Mouse (Mus musculus) embryonic facial prominence, embryonic 12.5 days (tissue): Measurements from ENCODE around the gene Appbp2. TPM values are rescaled to one million over a fixed set of nuclear protein-coding genes. Genes with fewer than 3 reads are reported as not detected.
A peak's percentile ranks its signal among the peaks of the same experiment; 100 is the strongest.
"Not testable (repeated sequence)": the region's sequence is repeated elsewhere in the genome, so short reads cannot be mapped to it uniquely, and the experiment has no call there.

Source experiments
- ATAC-seq: fragments of 200-750 bp; cut with Nextera tagmentation; 2 replicates; pipeline ENCODE4 v1.8.0; 2017; ENCODE audit not compliant: insufficient number of reproducible peaks, insufficient read depth, low FRiP score, low TSS enrichment
- H3K27ac ChIP-seq: fragments of 300-500 bp; sonication (generic); 2 replicates; pipeline ENCODE4 v1.5.1; 2016; ENCODE audit warnings: mild to moderate bottlenecking
- H3K27me3 ChIP-seq: fragments of 300-500 bp; sonication (generic); 2 replicates; pipeline ENCODE4 v1.6.1; 2016; ENCODE audit warnings: mild to moderate bottlenecking, moderate library complexity
- H3K36me3 ChIP-seq: fragments of 300-500 bp; sonication (generic); 2 replicates; pipeline ENCODE4 v1.6.1; 2016; ENCODE audit warnings: mild to moderate bottlenecking
- H3K4me1 ChIP-seq: fragments of 300-500 bp; sonication (generic); 2 replicates; pipeline ENCODE4 v1.6.1; 2016
- H3K4me2 ChIP-seq: fragments of 300-500 bp; sonication (generic); replicated peaks from 2 replicates; pipeline ENCODE4 v1.6.1; 2016; ENCODE audit warnings: mild to moderate bottlenecking, moderate library complexity
- H3K4me3 ChIP-seq: fragments of 300-500 bp; sonication (generic); 2 replicates; pipeline ENCODE4 v1.5.1; 2016; ENCODE audit warnings: mild to moderate bottlenecking
- H3K9ac ChIP-seq: fragments of 300-500 bp; sonication (generic); 2 replicates; pipeline ENCODE4 v1.6.1; 2016; ENCODE audit warnings: mild to moderate bottlenecking, moderate library complexity
- H3K9me3 ChIP-seq: fragments of 300-500 bp; sonication (generic); 2 replicates; pipeline ENCODE4 v1.6.1; 2016; ENCODE audit warnings: mild to moderate bottlenecking, moderate library complexity
- WGBS: fragments of 180-500 bp; shearing (Covaris S2); methylation state at CpG from one replicate; pipeline ENCODE4 v1.1.7; 2016; 5-methylcytosine and 5-hydroxymethylcytosine counted together
- polyA plus RNA-seq: library from polyadenylated mRNA; unstranded; fragments of >200 nt; fragmentation: Nextera tagmentation; extraction: Ambion mirVana; gene quantifications from 2 replicates; pipeline ENCODE4 v1.2.1, GENCODE M21; 2016

Gene Appbp2
- polyA plus RNA-seq, 1 experiment from 2014 or later: 48.6 TPM

DNA sequence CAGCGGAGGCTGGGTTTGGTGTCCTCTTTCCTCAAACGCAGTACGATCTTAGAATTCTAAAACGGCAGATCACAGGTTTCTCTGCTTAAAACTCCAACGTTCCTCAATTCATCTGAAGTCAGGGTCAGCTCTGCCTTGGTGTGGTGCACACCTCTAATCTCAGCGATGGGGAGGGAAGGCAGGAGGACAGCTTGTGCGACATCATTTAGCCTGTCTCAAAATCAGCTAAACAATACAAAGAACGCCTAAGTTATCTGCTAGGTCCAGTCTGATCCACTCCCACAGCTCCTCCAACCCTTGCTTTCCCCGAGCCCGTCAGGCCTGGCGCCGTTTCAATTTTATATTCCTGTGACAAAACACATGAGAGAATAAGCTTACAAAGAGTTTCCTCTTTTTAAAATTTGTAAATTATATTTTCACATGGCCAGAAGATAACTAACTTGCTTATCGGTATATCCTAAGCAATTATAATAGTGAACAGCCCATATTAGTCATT lies 51.6 kb downstream of the Appbp2 start:
- ATAC-seq: no peak; the same call in 1 of the 2 replicates
- peaks cover 2% of the 10 kb centered on the region; the same call in 1 of the 2 replicates for H3K36me3 ChIP-seq
- H3K27ac ChIP-seq: peak overlapping the region; percentile 60
- no peaks in the 10 kb centered on the region for H3K4me1 ChIP-seq
- peak overlapping the region; percentile 35 for H3K4me3 ChIP-seq
- H3K27me3 ChIP-seq: no peaks in the 10 kb centered on the region
- peak overlapping the region; percentile 57 for H3K4me2 ChIP-seq
- 24% methylated on average over 13 of the region's 13 CpGs for WGBS
- H3K9ac ChIP-seq: peak overlapping the region; percentile 42
- H3K9me3 ChIP-seq: no peaks in the 10 kb centered on the region

GRCm38 (mm10) chr11:85182617-85183283 lies 52.2 kb downstream of the Appbp2 start:
- peak; percentile 88 for ATAC-seq

DNA sequence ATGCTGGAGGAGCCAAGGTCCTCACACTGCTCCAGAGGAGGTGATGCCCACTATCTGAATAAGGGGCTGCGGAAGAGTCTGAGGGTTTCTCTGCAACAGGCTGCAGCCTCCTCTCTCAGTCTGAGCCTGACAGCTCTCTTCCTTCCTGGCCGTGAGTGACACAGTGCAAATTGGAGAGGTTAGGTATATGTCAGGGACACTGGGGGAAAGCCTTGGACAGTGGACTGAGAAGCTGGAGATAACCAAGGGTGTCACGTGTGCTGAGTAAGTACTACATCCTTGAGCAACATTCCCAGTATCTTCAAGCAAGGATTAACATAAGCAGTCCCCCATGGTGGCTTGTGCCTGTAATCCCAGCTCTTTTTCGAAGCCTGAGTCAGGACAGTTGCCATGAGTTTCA lies 56.5 kb downstream of the Appbp2 start:
- H3K9me3 ChIP-seq: no peaks in the 10 kb centered on the region
- H3K4me3 ChIP-seq: no peak overlapping the region
- no peaks in the 10 kb centered on the region for H3K27me3 ChIP-seq
- no peaks in the 10 kb centered on the region for H3K36me3 ChIP-seq
- ATAC-seq: no peak
- H3K9ac ChIP-seq: no peak overlapping the region
- no peak overlapping the region for H3K4me2 ChIP-seq
- no peak overlapping the region for H3K27ac ChIP-seq
- H3K4me1 ChIP-seq: no peaks in the 10 kb centered on the region
- 79% methylated on average over 4 of the region's 4 CpGs for WGBS

More at GRCm38 (mm10) chr11:85182617-85183283, 52.2 kb downstream of the Appbp2 start:
- H3K4me2 ChIP-seq: peak overlapping the region; percentile 57
- peak overlapping the region; percentile 42 for H3K9ac ChIP-seq
- H3K27me3 ChIP-seq: no peaks in the 10 kb centered on the region
- H3K36me3 ChIP-seq: no peaks in the 10 kb centered on the region
- peak overlapping the region; percentile 60 for H3K27ac ChIP-seq
- peak overlapping the region; percentile 35 for H3K4me3 ChIP-seq
- no peaks in the 10 kb centered on the region for H3K4me1 ChIP-seq
- no peaks in the 10 kb centered on the region for H3K9me3 ChIP-seq
- WGBS: 2% methylated on average over 20 of the region's 20 CpGs

DNA sequence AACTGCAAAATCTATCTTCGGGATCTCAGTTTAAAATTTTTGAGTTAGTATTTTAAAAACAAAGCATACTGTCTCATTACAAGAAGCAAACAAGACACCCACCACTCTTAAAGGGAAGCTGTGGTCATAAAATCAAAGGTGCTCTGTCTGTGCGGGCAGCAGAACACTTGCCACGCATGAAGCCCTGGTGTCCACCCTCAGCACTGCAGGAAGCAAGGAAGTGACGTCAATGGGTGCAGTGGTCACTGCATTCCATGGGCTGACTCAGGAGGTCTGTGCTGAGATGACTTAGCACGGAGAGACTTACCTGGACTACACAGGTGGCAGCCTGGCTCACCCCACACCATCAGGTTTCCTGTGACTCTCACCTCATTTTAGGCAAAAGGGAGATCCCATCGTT lies 57.2 kb downstream of the Appbp2 start:
- Histone ChIP-seq H3K27ac (no peak overlapping the region), H3K4me2 (no peak overlapping the region), H3K4me1 (no peaks in the 10 kb centered on the region), H3K9me3 (no peaks in the 10 kb centered on the region), H3K9ac (no peak overlapping the region), H3K27me3 (no peaks in the 10 kb centered on the region), H3K4me3 (no peak overlapping the region), H3K36me3 (no peaks in the 10 kb centered on the region)
- no peak for ATAC-seq
- WGBS: 82% methylated on average over 6 of the region's 6 CpGs

GRCm38 (mm10) chr11:85175941-85176340 lies 59.0 kb downstream of the Appbp2 start:
- WGBS: 83% methylated on average over 3 of the region's 3 CpGs
- Histone ChIP-seq H3K27me3 (no peaks in the 10 kb centered on the region), H3K9ac (no peak overlapping the region)

GRCm38 (mm10) chr11:85170833-85171232 lies 64.1 kb downstream of the Appbp2 start:
- Histone ChIP-seq H3K27ac (no peak overlapping the region), H3K36me3 (no peaks in the 10 kb centered on the region), H3K4me3 (no peak overlapping the region), H3K9me3 (no peaks in the 10 kb centered on the region), H3K4me1 (0 out of 2 replicates have a peak, but pooled peaks cover 9% of the 10 kb centered on the region), H3K27me3 (no peaks in the 10 kb centered on the region), H3K9ac (no peak overlapping the region), H3K4me2 (peak overlapping the region; percentile 51; the same call in 1 of the 2 replicates)
- 36% methylated on average over 2 of the region's 2 CpGs for WGBS
- ATAC-seq: no peak

More at GRCm38 (mm10) chr11:85175941-85176340, 59.0 kb downstream of the Appbp2 start:
- ATAC-seq: no peak
- Histone ChIP-seq H3K4me2 (no peak overlapping the region), H3K9me3 (no peaks in the 10 kb centered on the region), H3K36me3 (no peaks in the 10 kb centered on the region), H3K4me1 (no peaks in the 10 kb centered on the region), H3K27ac (no peak overlapping the region), H3K4me3 (no peak overlapping the region)

- WGBS: 14% methylated on average over 21 of the region's 21 CpGs
Observed at GRCm38 (mm10) chr11:85170058-85170740, 64.7 kb downstream of the Appbp2 start, which contains the start of gene 1700125H20Rik. 1700125H20Rik (plus strand) TSS chr11:85170404.

DNA sequence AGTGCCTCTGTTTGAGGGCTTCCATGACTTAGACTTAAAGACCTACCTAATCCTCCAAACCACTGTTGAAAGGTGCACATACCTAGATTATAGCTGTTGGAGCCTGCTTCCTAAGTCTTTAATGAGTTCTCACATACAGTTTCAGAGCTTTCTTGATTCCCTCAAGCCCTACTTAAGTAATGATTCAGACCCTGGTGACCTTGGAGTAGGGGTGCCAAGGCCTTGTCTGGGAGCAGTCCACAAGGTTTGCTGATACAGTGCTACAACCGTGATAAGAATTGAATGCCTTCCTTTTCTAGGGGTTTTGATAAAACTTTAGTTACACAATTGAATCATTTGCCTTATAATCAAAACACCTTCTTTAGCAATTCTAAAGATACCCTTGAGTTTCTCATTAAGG lies 67.4 kb downstream of the Appbp2 start:
- WGBS: 82% methylated on average over 1 of the region's 1 CpGs
- no peak overlapping the region for H3K4me2 ChIP-seq
- no peak overlapping the region for H3K9ac ChIP-seq
- no peak overlapping the region for H3K27ac ChIP-seq
- H3K36me3 ChIP-seq: no peaks in the 10 kb centered on the region
- H3K27me3 ChIP-seq: no peaks in the 10 kb centered on the region
- H3K4me1 ChIP-seq: 0 out of 2 replicates have a peak, but pooled peaks cover 9% of the 10 kb centered on the region
- ATAC-seq: no peak
- no peaks in the 10 kb centered on the region for H3K9me3 ChIP-seq
- H3K4me3 ChIP-seq: no peak overlapping the region

More at GRCm38 (mm10) chr11:85170058-85170740, 64.7 kb downstream of the Appbp2 start, which contains the start of gene 1700125H20Rik:
- Histone ChIP-seq H3K4me1 (0 out of 2 replicates have a peak, but pooled peaks cover 9% of the 10 kb centered on the region), H3K9ac (peak within 1 kb of the TSS; percentile 17), H3K27ac (no peak within 1 kb of the TSS), H3K4me2 (peak within 1 kb of the TSS; percentile 51), H3K27me3 (no peaks in the 10 kb centered on the region), H3K36me3 (no peaks in the 10 kb centered on the region), H3K9me3 (no peaks in the 10 kb centered on the region), H3K4me3 (0 out of 2 replicates have a peak within 1 kb of the TSS, but pooled peaks have one; percentile 23)
- ATAC-seq: peak; percentile 83

DNA sequence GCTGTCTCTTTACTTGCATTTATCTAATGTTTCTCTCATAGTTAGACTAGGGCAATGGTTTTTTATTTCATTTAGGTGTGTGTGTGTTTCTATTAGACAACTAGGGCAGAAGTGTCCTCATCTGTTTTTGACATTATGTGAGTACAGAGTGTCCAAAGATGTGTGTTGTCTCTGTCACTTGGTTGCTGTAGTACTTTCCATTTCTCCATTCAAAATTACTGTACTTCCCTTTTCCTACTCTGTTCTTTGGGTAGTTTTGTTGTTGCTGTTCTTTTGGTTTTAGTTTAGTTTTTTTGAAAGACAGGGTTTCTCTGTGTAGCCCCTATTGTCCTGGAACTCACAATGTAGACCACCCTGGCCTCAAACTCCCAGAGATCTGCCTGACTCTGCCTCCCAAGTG lies 70.6 kb downstream of the Appbp2 start:
- Histone ChIP-seq H3K4me3 (no peak overlapping the region), H3K27me3 (no peaks in the 10 kb centered on the region), H3K36me3 (no peaks in the 10 kb centered on the region), H3K4me1 (no peaks in the 10 kb centered on the region), H3K9ac (no peak overlapping the region), H3K9me3 (no peaks in the 10 kb centered on the region), H3K4me2 (no peak overlapping the region), H3K27ac (no peak overlapping the region)
- no peak for ATAC-seq

GRCm38 (mm10) chr11:85163014-85163413 lies 71.9 kb downstream of the Appbp2 start:
- H3K27ac ChIP-seq, H3K27me3 ChIP-seq, H3K36me3 ChIP-seq, H3K9ac ChIP-seq, H3K4me1 ChIP-seq, H3K9me3 ChIP-seq, ATAC-seq, H3K4me3 ChIP-seq, H3K4me2 ChIP-seq: not testable (repeated sequence)
- WGBS: 73% methylated on average over 1 of the region's 1 CpGs

DNA sequence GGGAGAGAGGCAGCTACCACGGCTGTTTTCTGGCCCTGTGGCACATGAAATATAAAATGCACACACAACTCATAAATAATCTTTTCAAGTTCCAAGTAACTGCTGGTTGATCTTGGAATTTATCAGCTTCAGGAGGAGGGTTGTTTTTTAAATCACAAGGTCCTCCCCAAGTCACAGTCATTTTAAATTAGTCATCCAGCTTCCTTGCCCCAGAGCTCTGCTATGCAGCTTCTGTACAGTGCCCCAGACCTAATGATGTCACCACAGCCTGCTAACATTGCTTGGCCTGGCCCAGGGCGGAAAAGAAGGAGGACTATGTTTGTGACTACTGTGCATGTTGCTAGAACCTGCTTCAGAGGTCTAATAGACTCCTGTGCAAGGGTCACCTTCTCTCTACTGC lies 77.6 kb downstream of the Appbp2 start:
- Histone ChIP-seq H3K9me3 (no peaks in the 10 kb centered on the region), H3K9ac (no peak overlapping the region), H3K4me1 (no peaks in the 10 kb centered on the region), H3K4me2 (no peak overlapping the region), H3K36me3 (no peaks in the 10 kb centered on the region), H3K27ac (no peak overlapping the region), H3K27me3 (no peaks in the 10 kb centered on the region), H3K4me3 (no peak overlapping the region)
- WGBS: 68% methylated on average over 2 of the region's 2 CpGs
- no peak for ATAC-seq
